Mouse (Mus musculus) gastrocnemius, adult 8-10 months (tissue): ENCODE data around the gene Creb3l4. TPM values are rescaled to one million over a fixed set of nuclear protein-coding genes. Genes with fewer than 3 reads are reported as not detected.

Source experiments
- DNase-seq, 2 experiments: peaks; one replicate each; pipeline ENCODE4 v3.0.0; 2022; ENCODE audit warnings: low spot score in 2 of 2
- microRNA-seq: library from miRNA; unstranded; fragments of <30 nt; microRNA quantifications from one replicate; pipeline ENCODE4 v1.2.0, GENCODE M21; 2022
- total RNA-seq, 4 experiments: library from RNA; stranded (reverse); gene quantifications; 2 replicates each; pipeline ENCODE4 v1.2.4; 2022

The Creb3l4 gene
- total RNA-seq, 4 experiments from 2014 or later: not detected

DNA sequence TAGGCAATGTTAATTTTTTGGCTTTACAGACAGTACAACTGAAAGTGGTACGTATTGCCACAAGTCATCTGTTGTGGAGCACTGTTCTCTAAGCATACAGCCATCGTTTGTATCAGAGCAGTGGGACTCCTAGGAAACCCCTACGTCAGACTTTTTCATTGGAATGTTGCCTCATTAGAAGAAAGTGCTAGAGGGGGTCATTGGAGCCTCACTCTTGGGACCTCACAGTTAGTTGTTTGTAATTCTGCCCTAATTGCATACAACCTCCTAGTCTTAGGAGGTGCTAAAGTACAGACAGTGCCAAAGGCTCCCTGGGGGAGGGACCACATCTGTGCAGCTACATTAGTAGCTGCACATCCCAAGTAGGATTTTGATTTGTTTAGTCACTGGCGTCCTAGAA lies 48.6 kb downstream of the Creb3l4 start:
- no peak for DNase-seq

DNA sequence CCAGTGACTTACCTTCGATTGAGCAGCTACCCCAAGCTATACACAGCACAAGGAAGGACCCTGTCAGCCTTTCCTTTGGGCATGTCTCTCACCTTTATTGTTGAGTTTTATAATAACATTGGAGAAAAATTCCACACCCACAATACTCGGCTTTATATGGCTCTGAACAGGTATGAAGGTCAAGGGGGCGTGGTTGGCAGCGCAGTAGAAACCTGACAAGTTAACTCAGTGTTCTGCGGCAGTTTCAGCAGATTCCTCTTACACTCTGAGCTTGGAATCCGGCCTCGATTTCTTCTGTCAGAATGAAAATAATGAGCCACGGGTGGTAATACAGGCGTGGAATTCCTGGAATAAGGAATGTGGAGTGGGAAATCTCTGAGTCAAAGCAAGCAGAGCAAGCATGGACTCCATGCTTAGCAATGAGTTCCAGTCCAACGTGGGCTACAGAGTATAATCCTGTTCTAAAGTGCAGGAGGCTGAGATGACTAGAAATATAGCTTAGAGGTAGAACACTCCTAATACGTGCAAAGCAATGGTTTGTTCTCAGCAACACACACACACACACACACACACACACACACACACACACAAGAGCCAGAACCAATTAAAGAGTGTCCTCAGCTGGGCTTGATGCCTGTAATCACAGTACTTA lies 52.3 kb downstream of the Creb3l4 start:
- no peak for DNase-seq

Small RNAs within 50 kb of the gene (microRNA-seq; reads per million reads assigned to microRNA genes)
- not detected for gene Mir7012

Other genes starting within 250 kb of the Creb3l4 start
- gene Hax1, start 244.7 kb downstream of the Creb3l4 start, total RNA-seq: 10 to 100 TPM; 47.1 to 65.2 (median 51.5) TPM
- 100 to 1,000 TPM in 3 of 4 experiments, 10 to 100 TPM in 1; 99.6 to 117 (median 106) TPM for gene 4933434E20Rik, start 191.9 kb downstream of the Creb3l4 start, total RNA-seq
- 10 to 100 TPM; 77.3 to 99.8 (median 88.6) TPM for gene Ubap2l, start 190.9 kb downstream of the Creb3l4 start, total RNA-seq
- gene Tpm3, start 170.9 kb downstream of the Creb3l4 start, total RNA-seq: 100 to 1,000 TPM; 385 to 462 (median 429) TPM
- under 1 TPM in 2 of 4 experiments, not detected in 2; 0.05 to 0.10 TPM for gene Nup210l, start 139.4 kb downstream of the Creb3l4 start, total RNA-seq
- 1,000 to 10,000 TPM; 1,066 to 1,242 (median 1,083) TPM for gene Rps27, start 29.9 kb downstream of the Creb3l4 start, total RNA-seq
- 10 to 100 TPM in 1 of 4 experiments, 1 to 10 TPM in 3; 5.7 to 11.6 (median 8.8) TPM for gene Rab13, start 29.8 kb downstream of the Creb3l4 start, total RNA-seq
- 10 to 100 TPM; 67.8 to 75.4 (median 71.8) TPM for gene Jtb, start 11.9 kb downstream of the Creb3l4 start, total RNA-seq
- 10 to 100 TPM; 37.8 to 46.4 (median 43.6) TPM for gene Slc39a1, start 4.7 kb upstream of the Creb3l4 start, total RNA-seq
- 10 to 100 TPM; 15.3 to 21.7 (median 16.5) TPM for gene Crtc2, start 10.7 kb upstream of the Creb3l4 start, total RNA-seq
- gene Dennd4b, start 21.7 kb upstream of the Creb3l4 start, total RNA-seq: 100 to 1,000 TPM in 1 of 4 experiments, 10 to 100 TPM in 3; 76.0 to 106 (median 85.8) TPM
- gene Gatad2b, start 49.7 kb upstream of the Creb3l4 start, total RNA-seq: 10 to 100 TPM; 55.0 to 69.8 (median 62.6) TPM
- gene Slc27a3, start 146.4 kb upstream of the Creb3l4 start, total RNA-seq: 1 to 10 TPM in 2 of 4 experiments, under 1 TPM in 2; 0.65 to 1.1 (median 0.96) TPM
- gene Ints3, start 190.1 kb upstream of the Creb3l4 start, total RNA-seq: 10 to 100 TPM; 14.0 to 16.8 (median 14.8) TPM
- gene Npr1, start 222.4 kb upstream of the Creb3l4 start, total RNA-seq: 1 to 10 TPM; 3.8 to 6.9 (median 6.1) TPM
- gene Ilf2, start 232.6 kb upstream of the Creb3l4 start, total RNA-seq: 10 to 100 TPM; 24.4 to 33.4 (median 26.9) TPM
- gene Snapin, start 247.5 kb upstream of the Creb3l4 start, total RNA-seq: 10 to 100 TPM; 77.7 to 93.9 (median 78.5) TPM